Mouse (Mus musculus) cerebellum, adult 9-11 months (tissue): ENCODE data around the gene Itpk1.
"Not testable (repeated sequence)": the region's sequence is repeated elsewhere in the genome, so short reads cannot be mapped to it uniquely, and the experiment has no call there.

Experiments used
- DNase-seq: peaks from one replicate; pipeline ENCODE4 v3.0.0; 2022

Itpk1 gene

DNA sequence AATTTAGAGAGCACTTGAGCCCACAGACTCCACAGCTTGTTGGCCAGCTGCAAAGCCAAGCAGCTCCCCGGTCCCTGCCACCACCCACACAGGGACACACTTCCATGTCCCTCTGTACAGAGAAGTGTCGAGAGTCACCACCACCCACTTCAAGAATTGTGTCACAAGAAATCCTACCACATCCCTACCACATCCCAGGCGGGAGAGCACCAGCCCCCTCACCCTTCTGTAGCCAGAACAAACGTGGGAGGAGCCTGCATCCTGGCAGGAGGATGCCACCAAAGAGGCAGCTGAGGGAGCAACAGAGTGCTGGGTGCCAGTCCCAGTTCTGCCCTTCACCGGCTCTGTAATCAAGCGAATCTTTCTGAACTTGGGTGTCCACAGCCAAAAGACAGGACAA, 51.7 kb downstream of the Itpk1 start:
- no peak for DNase-seq

DNA sequence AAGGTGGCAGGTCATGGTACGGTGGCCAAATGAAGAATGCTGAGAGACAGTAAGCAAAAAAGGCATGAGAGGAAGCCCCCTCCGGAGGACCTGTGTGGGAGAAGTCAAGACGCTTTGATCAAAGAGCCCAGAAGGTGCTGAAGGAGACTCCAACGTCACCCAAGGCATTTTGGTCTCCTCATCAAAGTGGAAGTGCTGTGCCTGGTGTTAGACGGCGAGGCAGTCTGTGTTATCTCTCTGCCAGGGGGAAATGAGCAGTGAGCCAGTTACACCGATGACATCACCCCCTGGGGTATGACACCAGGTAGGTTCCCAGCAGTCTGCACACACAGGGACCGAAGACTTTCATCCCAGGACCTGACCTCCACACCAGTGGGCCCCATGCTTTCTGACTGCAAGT, 52.3 kb downstream of the Itpk1 start:
- DNase-seq: no peak

DNA sequence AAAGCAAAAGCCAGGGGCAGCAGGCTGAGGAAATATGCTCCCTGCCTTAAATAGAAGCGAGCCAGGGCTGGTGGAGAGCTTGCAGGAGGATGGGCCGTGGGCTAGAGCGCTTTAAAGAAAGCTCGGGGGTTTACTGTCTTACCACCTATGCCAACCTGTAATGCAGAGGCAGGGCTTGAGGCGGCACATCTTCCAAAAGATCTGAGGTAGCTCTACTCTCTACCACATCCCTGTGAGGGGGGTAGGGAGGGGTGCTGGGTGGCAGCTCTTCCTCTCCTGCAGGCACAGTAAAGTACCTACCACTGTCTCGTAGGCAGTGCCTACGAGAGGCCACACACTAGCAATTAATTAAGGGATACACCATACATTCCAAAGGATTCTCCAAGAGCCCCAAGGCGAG, 52.9 kb downstream of the Itpk1 start:
- DNase-seq: no peak

DNA sequence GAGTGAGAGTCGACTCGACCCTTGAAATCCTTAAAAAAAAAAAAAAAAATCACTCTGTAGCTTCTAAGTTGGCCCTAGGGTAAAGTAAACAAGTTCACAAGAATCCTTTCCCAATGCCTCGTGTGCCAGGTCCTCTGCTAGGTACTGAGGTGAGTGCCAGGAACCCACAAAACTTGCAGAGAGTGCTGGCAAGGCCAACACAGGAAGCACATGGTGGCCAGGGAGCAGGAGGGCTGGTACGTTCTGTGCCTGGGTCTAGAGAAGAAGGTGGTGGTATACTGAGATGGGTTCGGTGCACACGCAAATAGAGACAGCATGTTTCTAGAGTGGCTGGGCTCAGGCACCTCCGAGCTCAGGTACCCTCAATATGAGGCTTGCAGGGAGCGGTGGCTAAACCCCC, 53.3 kb downstream of the Itpk1 start:
- DNase-seq: peak; percentile 78

DNA sequence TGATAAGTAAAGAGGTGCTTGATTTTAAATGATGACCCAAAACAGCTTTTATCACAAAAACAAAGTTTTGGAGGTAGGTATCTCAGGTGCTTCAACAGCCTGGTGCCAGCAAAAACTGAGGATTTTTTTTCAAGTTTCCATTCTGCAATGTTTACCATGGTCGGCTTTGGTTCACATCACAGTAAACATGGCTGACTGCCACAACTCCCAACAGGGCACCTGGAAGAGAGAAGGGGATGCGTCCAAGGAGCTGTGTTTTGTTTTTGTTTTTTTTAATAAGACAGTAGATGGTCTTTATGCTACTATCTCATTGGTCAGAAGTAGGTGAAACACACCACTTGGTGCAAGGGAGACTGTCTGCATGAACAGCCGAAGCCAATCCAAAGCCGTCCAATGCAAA, 54.1 kb downstream of the Itpk1 start:
- DNase-seq: no peak

DNA sequence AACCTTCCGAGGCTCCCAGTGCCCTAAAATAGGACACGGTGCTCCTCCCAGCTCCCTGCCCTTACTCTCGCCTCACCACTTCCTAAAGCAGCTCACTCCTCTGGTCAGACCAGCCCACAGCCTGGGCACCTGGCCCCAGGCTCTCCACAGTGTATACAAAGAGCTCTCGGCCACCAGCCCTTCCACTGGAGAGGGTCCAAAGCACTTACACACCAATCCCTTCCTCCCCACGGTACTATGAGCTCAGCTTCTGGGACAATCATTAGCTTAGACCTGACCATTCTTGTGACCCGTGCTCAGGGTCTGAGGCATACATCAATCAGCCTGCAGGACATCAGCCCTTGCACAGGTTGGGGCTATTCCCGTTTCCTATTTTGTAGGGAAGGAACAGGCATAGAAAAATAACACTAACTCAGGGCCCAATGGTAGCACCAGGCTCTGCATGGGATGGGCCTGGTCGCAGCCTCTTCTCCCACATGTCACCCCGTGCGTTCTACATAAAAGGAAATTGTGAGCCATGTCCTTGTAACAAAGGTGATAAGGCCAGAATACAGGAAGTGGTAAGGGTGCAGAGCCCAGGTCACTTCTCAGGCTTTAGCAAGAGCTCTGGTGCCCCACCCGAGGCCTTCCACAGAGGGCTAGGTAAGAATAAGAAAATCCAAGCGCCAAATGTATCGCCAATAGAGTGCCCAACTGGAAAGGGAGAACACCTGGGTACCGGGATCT, 56.7 kb downstream of the Itpk1 start:
- DNase-seq: peak; percentile 72

DNA sequence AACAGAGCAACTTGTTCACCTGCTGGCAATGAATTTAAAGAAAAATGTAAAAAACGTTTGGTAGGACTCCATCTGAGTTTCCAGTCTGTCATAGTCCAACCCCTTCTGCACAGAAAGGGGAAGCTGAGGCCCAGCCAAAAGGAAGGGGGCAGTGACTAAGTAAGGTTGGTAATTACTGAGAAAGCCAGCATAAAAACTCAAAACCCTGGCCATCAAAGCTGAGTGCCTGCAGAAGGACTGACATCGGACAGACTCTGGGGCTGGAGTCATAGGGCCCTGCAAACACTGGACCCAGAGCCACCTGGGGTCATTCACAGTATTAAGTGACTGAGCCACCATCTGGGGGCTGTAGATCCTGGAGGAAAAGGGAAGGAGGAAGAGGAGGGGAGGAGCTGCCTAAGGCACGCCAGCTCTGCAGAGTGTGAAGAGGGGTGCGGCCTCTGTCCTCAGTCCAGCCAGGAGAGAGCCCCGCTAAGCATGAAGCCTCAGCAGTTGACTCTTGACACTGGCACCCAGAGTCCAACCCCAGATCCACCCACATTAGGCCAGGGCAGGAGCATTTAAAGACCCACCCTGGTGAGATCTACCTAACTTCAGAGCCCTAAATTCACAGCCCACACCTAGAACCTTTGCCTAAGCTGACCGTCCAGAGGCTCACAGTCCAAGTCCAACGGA, 58.0 kb downstream of the Itpk1 start:
- no peak for DNase-seq

DNA sequence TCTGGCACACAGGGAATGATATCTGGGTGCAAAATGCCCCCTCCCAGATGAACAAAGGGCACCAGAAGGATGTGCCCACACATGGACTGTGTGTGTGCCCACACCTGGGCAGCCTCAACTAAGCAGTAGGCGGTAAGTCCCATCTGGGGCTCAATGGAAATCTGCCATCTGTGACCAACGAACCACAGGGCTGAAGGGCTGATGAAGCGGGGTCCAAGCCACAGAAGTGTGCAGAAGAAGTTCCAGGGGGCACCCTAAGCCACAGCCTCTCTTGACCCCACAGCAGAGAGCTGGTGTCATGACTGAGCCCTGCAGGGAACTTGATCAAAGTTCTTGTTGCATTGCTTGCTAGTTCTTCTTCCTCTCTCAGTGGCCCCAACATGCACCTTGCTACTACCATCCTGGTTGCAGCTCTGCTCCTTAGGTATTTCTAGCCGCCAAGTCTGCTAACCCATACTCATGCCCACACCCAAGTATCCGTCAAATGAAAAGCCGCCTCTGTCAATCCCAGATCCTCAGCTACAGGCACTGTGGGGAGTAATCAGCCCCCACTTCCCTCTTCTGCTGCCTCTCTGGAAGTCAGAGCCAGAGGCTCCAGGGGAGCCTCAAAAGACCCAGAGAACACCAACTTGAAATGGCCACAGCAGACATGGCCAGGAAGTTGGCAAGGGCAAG, 58.7 kb downstream of the Itpk1 start:
- DNase-seq: no peak

DNA sequence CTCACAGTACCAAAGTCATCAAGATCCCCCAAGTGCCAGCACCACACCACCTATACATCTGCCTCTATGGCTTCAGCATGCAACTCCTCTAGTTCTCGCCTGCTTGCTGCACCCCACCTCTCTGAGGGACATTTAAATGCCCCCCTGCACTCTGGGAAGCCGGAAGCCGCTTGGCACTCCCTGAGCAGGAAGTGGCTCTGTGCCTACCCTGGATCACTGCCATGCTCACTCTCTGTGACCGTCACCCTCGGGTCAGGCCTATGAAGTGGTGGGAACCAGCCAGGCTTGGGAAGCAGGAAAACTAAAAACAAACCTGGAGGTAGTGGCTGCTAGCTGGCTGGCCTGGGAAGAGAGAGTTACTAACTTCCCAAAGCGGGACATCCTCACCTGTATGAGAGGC, 61.4 kb downstream of the Itpk1 start:
- peak; percentile 67 for DNase-seq

DNA sequence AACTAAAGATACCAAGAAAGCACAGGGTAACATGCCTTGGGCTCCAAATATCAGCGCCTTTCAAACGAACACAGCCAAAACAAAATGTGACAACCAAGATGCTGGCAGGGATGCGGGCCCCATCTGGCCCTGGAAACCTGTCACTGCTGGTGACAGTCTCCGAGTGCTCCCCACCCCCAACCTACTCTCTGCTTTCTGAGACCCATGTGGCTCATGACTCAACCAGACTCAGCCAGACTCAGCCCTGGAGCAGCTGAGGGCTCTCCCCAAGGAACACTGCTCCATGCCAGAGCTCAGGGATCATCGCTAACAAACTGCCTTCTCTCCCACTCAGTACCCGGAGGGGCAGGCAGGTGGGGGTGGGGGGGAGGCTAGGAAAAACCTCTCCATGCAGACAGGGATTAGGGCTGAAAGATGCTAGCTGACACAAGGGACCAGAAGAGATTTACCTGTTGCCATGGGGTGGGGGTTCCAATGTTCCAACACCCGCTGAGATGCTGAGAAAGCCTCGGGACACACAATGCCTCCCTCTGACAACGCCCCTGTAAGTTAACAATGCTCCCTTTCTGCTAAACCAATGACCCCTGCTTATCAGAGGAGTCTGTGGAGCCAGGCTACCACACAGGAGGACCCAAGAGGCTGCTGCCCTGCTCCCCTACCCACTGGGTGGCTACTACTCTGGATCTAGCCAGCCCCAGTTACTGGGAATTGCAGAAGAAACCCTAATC, 64.1 kb downstream of the Itpk1 start:
- DNase-seq: peak; percentile 95

DNA sequence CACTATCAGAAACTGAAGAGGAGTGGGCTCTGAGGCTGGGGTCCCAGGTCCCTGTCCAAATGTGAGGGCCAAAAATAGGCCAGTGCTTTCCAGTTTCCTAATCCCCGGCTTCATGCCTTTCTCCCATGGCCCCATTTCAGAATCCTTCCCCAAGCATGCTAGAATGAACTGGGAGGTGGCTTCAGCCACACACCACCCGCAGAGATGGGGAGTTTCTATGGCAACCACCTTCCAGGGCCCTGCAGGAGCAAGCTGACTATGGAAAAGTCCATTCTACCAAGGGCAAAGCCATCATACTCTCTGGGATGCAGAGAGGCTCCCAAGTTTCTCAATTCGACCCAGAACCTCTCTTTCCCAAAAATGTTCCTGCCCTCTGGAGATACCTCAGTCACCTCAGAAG, 65.9 kb downstream of the Itpk1 start:
- peak; percentile 83 for DNase-seq

DNA sequence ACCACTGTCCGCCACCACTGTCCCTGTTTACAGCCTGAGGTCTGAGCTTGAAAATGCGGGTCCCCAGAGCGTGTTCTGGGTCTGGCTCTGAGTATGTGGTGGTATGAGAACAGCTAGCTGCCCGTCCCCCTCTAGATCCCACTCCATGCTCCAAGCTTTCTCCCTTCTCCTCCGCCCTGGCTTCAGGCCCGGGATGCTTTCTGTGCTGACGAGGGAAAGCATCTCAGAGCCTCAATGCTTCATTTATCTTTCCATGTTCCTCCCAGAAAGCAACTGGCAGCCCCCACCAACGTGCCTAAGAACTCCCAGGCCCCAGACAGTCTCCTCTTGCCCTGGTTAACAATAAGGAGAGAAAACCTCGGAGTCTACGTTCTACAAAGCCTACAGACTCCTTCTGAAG, 67.5 kb downstream of the Itpk1 start:
- no peak for DNase-seq

DNA sequence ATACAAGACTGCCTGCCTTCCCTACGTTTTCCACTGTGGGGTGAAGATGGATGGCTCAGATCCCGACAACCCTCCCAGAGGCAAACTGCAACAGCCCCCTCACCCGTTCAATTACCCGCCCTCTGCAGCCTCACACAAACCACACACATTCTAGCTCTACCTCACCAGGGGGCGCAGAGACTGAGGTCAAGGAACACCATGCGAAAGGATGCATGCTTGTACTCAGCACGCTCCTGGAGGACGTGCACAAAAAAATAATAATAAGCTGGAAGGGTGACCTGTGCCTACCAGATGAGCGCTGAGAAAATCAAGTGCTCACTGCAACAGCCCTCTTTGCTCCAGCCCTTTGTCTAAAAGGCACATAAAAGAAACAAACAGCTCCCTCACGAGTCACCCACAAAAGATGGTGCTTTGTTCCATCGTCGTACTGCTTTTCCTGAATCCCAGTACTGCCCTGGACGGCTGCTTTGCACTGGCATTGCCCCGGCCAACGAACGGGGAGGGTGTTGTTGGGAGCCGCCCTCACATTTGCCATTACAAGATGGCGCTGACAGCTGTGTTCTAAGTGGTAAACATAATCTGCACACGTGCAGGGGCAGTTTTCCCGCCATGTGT, 70.2 kb downstream of the Itpk1 start:
- no peak for DNase-seq

DNA sequence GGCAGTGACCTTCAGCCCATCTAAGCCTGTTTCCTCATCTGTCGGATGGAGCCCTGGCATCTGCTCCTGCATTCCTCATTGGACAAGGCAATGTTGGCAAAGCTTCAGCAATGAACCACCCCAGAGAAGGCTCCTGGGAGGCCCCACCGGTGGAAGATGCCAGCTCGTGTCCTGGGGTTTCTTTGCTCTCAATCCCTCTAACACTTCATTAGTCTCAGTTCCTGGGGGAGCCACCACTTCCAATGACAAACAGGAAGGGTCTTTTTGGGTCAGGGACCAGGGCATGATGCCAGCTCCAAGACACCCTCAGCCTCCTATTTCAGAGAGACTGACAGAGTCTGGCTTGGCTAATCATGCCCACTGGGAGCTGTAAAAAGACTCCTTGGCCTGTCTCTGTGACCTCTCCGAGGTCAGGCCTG, 71.6 kb downstream of the Itpk1 start:
- DNase-seq: peak; percentile 80

DNA sequence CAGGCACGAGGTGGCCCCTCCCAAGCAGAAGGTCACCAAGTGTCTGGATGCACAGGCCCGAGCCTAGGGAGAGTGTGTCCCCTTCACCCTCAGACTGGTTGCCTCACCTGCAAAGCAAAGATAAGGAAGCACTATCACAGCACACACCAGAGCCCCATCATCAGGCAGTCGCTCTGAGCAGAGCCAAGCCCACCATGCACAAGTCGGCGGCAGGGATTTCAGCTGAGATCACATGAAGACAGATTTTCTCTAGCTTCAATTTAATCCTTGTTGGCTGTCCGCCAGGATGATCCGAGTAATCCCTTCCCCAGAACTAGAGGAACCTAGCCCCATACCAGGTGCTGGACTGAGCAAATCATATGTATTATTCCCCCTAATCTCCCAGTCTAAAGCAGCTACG, 73.0 kb downstream of the Itpk1 start:
- DNase-seq: peak; percentile 55

DNA sequence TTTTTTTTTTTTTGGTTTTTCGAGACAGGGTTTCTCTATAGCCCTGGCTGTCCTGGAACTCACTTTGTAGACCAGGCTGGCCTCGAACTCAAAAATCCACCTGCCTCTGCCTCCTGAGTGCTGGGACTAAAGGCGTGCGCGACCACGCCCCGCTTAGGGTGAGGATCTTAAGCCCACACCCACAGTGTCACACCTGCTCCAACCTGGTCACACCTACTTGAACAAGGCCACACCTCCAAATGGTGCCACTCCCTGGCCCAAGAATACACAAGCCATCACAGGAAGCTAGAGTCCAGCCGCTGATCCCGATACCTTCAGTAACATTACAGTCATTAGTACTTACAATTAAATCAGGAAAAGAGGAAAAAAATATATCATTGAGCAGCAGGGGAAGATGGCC, 74.3 kb downstream of the Itpk1 start:
- DNase-seq: not testable (repeated sequence)

DNA sequence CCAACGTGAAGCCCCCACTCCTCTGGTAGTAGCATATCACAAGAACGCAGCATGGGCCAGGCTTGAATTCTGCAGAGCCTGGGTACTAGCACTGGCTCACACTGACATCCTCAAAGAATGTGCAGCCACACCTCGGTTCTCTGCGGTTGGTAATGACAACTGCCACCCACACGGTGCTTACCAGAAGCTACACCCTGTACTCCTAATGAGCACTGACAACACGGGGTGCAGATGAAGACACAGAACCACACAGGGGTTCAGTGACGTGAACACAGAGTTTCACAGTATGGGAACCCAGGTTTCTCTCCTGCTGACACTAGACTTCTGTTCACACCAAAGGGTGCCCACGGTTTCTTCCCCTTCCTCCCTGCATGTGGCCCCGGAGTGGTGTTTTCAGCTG, 76.5 kb downstream of the Itpk1 start:
- DNase-seq: no peak

DNA sequence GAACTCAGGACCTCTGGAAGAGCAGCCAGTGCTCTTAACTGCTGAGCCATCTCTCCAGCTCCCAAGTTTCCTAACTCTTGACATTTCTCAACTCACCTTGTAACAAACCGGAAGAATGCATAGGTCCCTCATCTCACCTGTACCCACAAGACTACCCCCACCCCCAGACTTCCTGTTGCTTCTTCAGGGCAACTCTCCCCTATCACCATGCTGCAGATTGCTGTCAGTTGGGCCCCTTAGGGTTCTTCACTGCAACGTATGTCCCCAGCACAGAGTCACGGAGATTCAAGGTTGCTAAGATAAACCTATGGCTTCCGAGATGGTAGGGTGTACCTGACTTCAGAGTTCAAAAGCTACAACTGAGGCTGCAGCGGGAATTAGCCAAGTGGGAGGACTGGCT, 77.2 kb downstream of the Itpk1 start:
- DNase-seq: no peak

DNA sequence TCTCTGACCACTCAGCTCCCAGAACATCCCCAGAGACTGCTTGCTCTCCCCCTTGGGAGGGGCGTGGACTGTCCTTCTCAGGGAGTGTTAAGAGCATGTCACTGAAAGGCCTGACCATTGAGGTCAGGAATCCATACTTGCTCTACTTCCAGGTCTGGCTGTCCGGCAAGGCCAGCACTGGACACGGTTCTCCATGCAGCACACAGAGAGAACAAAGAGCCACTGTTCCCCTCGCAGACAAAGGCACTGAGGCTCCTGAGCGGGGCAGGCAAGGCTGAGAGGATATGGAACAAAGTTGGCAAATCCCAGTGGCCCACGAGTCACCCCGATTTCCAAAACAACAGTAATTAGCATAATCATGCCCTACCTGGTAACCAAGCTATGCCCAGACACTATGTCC, 77.9 kb downstream of the Itpk1 start:
- DNase-seq: no peak

DNA sequence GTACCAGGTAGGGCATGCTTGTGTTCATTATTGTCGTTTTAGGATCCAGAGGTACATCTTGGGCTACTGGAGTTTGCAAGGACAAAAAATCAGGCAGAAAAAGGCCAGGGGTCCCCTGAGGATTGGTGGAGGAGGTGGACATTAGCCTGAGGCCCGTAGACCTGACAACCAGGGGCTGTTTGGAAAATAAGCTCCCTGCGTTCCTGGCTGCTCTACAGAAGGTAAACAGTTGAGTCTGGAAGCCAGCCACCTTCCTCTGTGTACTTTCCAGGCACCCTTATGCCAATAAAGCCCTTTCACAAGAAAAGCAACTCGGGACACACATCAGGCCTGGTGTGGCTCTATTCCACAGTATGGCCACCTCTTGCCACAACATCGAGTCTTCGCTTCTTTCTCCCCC, 79.0 kb downstream of the Itpk1 start:
- no peak for DNase-seq

DNA sequence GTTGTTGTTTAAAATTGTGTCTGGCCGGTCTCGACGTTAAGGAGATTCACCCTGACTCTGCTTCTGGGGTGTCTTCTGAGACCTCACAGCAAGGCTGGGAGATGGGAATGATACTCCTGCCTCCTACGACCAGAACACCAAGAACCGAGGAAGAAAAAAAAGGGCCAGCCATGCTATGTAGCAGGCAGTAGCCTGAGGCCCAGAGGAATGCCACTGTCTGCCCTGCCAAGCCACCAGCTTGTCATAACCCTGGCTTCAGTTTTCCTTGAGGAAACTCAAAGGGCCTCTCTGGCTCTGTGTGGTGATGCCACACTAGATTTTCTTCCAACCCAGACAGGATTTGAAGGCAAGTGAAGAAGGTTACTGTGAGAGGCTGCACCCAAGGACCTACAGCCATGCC, 79.6 kb downstream of the Itpk1 start:
- DNase-seq: no peak

DNA sequence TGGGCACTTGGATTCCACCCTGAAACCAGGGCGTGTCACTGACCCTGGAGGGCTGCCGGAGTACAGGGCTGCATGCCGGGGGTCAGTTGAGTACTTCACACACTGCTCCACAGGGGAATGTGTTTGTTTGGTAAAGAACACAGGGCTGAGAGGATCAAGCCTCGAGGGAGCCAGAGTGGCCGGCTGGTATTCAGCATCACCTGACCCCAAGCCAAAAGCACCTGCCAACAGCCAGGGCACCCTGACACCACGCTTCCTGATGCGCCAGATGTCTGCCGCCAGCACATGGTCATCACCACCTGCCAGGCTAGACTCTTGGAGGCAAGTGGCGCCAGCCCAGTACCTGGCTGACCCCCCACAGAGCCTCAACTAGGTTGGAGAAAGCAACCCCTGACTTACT, 80.9 kb downstream of the Itpk1 start:
- peak; percentile 73 for DNase-seq

DNA sequence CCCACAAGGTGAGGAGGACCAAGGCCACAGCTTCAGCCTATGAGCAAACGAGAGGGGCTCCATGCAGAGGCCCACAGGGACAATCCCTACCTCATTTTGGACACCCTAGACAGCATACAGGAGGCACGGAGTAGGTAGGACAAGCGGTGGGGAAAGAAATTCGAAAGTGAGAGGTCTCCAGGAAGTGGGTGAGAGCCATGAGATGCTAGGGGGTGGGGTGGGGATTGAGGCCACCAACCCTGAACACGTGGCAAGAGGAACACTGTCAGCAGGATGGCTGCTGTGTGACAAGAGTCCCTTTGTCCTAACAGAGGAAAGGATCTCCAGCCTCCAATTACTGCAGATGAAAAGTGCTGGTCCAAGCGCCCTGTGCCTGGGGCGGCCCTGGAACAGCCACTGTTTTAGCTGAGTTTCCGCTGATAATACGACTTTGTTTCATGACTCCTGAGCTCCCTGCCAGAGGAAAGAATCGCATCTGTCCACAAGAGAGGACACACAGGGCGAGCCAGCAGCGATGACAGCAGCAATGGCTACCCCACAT, 82.4 kb downstream of the Itpk1 start:
- no peak for DNase-seq
